Mouse (Mus musculus) left cerebral cortex, postnatal 36 days (tissue): ENCODE measurements around the gene Dtx3l. TPM values are rescaled to one million over a fixed set of nuclear protein-coding genes. Genes with fewer than 3 reads are reported as not detected.

Source experiments
- DNase-seq, 2 experiments: peaks; one replicate each; pipeline ENCODE4 v3.0.0; 2021 to 2022; ENCODE audit warnings: low spot score in 2 of 2, mixed read lengths in 1 of 2
- intact Hi-C: fragments of 180-260 bp; cut with DNase I; formaldehyde crosslinking; loops from one replicate; pipeline ENCODE4 v1.15.1; 2025
- total RNA-seq, 2 experiments: library from RNA; stranded (reverse); gene quantifications; 2 replicates each; pipeline ENCODE4 v1.2.3; 2021

Dtx3l gene
- total RNA-seq, 2 experiments from 2014 or later, result 3.9 to 4.2 TPM

DNA sequence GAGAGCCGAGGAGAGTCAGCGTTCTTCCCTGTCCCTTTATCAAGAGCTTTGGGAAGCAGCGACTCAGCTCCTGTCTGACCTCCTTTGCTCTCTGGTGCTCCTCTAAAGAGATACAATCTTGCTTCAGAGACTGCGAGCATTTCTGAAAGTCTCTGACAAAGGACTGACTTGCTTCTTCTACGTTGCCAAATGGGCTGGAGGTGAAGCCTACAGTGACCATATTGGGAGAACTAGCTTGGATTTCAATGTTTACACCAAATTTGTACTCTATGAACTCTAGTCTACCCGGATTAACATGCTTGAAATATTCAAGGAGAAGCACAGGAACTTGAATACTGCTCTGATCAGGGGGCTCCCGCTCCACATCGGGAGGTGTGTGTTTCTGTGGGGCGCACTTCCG is 5.8 kb downstream of the Dtx3l start:
- DNase-seq, result no peak
- intact Hi-C loops, result no loop called here

DNA sequence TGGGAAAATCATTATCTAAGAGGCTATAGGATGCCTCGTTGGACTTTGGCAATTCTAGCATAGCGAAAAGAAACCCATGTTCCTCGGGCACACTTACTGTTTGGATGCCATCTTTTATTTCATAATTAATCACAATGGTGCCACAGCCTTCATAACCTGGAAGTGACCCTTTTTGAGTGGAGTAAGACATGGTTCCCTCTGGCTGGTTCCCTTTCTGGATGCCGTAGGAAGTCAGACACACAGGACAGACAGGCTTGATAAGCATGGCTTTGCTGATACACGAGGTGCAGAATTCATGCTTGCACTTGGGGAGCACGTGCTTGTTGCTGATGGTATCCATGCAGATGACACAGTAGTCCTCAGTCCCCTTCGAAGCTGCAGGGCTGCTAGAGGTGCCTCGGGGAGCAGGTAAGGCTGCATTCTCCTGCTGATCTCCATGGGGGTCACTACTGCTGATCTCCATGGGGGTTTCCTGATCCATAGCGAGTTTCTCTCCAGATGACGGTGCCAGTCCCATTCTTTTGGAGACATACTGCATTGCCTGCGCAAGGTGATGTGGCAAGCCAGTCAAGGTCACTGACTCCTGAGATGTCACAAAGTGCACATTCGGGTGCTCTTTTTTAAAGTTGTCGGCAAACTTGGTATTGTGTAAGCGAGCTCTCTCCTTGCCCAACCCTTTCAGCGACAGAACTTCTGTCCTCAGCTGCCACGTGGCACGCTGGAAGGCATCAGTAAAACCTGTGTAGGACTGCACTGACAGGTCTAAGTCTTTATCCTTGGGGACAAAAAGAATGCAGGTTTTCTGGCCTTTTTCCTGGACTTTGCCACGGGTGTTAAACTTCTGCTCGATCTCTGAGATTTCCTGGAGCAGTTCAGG is 6.5 kb downstream of the Dtx3l start:
- intact Hi-C loops, result no loop called here
- no peak for DNase-seq

DNA sequence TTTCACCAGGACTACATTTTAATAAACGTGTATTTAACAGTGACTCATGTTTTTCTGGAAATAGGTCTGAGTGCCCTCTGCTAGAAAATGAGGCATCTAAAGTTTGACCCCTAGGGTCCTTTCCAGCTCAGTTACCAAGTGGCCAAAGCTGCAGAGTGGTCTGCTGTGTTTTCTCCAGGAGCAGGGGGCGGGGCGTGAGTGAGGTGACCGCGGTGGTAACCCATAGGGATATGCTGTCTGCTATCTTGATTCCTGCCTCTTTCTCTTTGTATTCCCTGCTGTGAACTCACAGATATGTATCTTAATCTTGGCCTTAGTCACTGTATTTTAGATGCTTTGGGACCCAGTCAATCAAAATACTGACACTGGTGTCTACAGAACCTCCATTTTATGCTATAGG is 14.6 kb downstream of the Dtx3l start:
- no peak for DNase-seq
- intact Hi-C loops, result no loop called here

DNA sequence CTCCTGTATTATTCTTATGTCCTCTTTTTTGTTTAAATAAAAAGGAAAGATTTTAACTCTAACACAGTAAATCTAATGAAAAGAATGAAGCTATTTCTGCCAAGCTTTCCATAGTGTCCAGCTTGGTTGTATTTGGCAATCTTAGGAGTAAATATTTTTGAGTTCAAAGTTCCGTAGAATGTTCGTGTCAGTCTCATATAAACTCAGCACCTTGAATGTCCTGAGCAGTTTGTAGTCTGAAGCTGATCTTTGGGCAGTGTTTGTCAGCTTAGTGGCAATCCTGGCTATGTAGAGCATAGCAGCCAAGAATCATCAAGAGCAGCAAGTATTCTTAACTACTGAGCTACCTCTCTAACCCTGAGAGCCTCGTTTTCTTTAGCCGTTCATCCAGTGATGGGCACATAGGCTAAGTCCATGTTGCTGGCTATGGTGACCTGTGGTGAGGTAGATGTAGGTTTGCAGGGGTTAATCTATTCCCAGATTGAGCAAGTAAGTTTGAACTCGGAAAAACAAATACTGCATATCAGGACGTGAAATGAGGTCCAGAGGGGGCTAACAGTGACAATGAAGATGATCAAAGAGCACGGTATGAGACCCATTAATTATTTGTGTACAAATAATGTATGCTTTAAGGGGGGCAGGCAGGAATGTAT is 15.3 kb downstream of the Dtx3l start:
- DNase-seq, result no peak
- intact Hi-C loops, result no loop called here

DNA sequence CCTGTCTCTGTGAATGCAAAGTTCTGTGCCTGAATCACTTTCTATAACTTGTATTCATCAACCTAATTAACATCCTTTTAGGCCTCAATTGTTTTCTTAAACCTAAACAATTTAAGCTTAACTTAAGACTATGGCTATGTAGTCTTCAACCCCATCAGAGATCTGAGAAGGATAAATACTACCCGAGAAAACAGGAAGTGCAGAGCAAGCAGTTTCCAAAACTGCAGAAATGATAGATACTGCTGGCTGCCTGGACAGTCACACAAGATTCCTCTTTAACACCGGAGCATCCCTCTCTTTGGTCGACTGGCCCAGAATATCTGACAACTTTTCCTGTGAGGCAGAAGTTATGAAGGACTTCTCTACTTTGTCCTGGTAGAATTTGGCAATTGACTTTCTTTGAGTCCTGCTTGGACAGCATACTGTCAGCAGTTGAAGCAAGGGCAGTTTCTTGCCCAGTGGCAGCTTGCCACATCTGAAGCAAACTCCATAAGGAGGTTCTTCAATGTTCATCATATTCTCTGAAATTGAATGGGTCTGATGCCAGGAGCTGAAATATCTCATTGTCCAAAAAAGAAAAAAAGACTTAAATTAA is 16.6 kb downstream of the Dtx3l start:
- intact Hi-C loops, result no loop called here

DNA sequence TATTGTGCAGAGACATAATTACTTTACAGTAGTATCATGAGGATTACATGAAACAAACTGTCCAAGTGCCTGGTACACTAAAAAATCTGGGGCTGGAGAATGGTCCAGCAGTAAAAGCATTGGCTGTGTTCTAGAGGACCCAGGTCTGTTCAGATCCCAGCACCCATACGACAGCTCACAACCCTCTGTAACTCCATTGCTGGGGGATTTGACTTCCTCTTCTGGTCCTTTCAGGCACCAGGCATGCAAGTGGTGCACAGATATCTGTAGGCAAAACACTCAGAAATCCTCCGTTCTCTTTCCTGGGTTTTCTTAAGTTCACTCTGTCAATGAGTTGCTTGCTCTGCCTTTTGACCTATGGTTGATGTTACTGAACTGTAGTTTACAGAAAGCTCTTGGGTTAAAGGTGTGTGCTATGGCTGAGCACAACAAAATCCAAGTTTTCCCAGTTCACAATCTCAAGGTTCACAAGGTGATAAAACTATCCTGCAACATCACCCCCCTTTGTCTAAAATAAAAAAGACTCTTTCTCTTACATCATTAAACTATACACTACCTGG is 17.2 kb downstream of the Dtx3l start:
- intact Hi-C loops, result no loop called here
- DNase-seq, result no peak

More for the DNA sequence above, 16.6 kb downstream of the Dtx3l start:
- no peak for DNase-seq

DNA sequence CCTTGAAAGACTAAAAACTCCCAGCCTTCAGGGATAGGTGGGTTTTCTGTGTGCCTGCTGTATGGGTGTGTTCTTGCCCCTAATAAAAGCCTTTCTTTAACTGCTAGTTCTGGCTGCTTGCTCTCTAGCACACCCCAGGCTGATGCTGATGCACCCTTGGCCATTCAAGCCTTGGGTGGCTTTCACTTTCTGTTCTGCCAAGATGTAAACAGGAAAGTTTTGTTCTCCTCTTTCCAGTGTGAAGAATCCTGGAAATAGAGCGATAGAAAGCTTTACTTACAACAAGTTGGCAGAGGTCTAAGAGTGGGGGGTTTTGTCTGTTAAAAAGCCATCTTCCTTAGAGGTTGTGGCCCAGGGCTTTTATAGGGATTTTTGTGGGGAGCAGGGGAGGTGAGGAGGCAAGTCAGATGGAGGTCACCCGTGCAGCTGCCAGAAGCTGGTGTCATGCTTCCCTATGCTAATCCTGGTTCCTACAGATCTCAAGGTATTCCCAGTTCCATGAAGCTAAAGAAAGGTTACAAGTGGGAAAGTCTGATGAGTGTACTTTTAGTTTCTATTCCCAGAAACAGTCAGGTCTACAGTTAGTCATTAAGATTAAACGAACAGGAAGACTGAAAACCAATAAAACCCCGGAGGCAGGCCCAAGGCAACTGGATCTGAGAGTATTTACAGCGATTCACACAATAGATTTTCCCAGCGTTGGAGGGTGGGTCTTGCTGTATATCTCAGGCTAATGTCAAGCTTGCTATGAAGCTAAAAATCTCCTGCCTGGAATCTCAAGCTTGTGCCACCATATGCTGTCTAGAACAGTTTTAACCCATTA is 20.0 kb downstream of the Dtx3l start:
- intact Hi-C loops, result no loop called here
- DNase-seq, result no peak

DNA sequence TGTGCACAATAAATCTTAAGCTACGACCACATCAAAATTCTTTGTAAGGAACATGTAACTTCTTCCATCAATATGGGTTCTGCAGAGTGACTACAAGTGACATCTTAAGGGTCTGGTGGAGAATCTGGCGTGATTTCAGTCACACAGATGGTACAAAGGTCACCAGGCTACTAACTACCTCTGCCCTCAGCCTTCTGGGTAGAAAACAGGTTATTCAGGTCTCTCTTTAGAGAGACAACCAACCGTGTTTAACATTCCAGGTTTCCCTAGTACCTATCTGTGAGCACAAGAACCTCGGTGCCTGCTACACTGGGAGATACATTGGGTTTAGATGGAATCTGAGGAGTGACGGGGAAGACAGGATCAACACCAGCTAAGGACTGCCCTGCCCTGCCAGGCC is 24.6 kb downstream of the Dtx3l start:
- intact Hi-C loops, result no loop called here
- no peak for DNase-seq

DNA sequence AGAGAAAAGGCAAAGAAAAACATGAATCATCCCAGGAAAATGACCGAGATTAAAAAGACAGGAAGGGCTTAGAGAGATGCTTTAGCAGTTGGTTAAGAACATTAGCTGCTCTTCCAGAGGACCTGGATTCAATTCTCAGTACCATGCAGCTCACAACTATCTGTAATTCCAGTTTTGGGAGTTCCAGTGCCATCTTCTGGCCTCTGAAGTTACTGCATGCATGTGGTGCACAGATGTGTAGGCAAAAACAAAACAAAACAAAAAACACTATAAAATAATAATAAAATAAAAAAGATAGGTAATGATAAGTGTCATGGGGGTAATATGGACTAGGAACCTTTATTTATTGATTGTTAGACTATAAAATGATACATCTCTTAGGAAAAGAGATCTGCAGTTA is 25.4 kb downstream of the Dtx3l start:
- intact Hi-C loops, result no loop called here
- no peak for DNase-seq

DNA sequence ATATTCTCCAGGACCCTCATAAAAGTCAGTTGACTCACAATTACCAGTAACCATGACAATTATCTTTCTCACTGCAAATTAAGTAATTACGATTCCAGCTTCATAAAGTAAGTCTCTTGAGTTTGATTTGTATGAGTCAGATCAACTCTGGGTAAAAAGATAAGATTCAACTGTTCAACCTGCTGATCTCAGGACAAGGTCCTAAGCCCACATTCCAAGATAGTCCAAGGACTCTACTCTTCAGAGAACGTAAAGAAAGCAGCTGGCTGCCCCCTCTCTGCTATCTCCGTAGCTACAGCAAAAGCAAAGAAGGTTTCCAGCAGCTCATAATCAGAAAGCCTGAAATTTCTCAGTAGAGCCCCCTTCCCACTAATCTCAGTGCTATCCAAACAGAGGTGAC is 27.5 kb downstream of the Dtx3l start:
- no peak for DNase-seq
- intact Hi-C loops, result no loop called here

DNA sequence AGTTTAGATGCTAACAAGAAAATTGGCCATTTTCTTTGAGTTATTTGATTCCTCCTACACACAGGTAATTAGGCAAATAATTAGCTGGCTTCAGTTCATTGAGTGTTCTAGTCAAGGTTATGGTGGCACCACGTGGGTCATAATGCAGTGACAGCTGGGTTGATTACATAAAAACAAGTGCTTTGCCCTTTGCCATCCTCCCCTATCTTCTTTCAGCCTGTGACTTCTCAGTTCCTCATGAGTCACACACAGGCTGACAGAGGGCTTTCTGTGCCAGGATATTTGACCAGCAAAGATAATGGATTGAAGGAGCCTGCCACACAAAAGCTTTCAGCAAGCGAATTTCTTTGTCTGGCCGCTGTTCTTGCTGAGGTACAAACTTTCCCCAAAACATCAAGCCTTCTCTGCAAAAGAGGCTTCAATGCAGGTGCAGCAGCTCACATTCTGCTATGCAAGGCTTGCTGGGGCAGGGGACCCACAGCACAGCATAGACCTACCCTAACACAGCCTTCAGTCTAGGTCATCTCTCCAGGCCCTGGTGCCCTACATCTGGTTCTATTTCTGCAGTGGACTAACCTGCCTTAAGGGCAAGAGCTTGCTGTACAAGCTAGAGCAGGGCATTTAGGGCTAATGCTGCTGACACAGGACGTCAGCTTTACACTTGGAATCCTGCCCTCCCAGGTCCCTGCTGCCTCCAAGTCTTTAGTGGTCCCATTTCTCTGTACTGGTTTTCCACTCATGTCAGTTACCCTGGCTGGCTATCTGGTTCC is 31.3 kb downstream of the Dtx3l start:
- no peak for DNase-seq
- intact Hi-C loops, result no loop called here

DNA sequence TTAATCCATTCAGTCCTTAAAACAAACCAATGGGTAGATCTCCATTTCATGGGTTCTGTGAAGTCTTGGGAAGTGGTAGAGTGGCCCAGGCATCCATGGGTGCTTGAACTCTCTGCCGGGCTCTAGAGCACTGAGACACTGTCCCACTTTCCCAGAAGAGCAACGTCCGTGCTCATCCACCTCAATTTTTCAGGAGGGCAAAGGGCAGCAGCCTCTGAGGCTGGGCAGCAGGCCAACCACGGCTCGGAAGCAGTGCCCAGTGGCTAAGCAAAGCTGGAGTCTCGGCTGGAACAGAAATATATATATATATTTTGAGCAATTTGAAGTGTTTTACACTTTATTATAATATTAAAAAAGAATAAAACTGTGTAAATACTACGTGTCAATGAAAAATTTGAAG is 32.1 kb downstream of the Dtx3l start:
- DNase-seq, result no peak
- intact Hi-C loops, result no loop called here

DNA sequence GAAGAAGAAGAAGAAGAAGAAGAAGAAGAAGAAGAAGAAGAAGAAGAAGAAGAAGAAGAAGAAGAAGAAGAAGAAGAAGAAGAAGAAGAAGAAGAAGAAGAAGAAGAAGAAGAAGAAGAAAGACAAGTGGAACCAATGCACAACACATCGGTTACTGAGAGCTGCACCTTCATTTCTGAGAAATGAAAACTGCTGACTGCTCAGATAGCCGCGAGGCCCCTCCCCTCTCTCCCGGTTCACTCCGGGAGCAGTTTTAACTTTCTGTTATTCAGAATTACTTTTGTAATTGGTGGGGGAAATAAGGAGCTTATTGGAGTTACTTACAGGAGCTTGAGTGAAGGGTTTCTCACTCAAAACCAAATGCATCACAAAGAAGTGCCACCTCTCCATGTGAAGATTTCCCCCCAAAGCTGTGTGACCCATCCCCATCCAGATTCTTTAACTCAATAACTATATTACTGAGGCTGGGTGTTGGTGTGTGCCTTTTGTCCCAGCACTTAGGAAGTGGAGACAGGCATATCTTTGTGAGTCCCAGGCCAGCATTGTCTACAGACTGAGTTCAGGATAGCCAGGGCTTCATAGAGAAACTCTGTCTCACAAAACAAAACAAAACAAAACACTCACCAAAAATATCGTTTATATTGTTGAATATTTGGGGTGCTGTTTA is 33.0 kb downstream of the Dtx3l start:
- no peak for DNase-seq
- intact Hi-C loops, result no loop called here

DNA sequence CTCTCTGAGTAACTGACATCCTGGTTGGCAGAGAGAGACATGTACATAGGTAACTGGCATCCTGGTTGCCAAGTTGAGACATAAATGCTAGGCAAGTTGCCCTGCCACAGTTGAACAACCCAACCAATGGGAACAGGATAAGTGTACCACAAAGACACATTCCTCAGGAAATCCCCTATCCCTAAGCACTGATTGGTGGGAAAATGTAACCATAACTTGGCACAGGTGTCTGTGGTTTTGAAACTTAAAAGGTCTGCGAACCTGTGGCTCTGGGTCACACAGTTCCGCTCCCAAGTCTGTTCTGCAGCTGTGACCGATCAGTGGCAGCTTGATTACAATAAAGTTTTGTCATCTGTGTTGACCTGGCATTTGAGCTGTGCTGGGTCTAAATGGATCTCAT is 33.6 kb downstream of the Dtx3l start:
- intact Hi-C loops, result no loop called here
- no peak for DNase-seq

DNA sequence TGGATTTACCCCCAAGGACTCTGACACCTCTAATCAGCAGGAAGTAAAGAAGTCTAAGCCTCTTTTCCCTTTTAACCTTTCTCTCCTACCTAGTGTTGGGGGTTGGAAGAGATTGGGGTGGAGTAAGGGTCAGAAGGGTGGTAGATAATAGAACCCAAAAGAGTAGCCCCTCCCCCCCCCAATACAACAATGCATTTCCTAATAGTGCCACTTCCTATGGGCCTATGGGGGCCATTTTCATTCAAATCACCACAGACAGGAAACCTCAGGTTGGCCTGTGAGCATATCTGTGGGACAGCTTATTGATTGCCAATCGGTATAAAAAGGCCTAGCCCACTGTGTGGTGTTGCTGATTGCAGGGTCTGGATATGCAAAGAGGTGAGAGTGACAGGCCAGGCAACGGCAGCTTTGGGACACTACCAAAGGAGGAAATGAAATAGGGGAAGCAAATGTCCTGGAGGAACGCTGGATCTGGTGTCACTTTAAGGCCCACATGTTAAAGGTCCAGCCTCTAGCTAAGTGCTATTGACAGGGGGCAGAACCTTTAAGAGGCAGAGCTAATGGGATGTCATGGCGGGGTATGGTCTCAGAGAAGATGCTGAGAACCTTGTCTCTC is 34.7 kb downstream of the Dtx3l start:
- intact Hi-C loops, result no loop called here
- no peak for DNase-seq

DNA sequence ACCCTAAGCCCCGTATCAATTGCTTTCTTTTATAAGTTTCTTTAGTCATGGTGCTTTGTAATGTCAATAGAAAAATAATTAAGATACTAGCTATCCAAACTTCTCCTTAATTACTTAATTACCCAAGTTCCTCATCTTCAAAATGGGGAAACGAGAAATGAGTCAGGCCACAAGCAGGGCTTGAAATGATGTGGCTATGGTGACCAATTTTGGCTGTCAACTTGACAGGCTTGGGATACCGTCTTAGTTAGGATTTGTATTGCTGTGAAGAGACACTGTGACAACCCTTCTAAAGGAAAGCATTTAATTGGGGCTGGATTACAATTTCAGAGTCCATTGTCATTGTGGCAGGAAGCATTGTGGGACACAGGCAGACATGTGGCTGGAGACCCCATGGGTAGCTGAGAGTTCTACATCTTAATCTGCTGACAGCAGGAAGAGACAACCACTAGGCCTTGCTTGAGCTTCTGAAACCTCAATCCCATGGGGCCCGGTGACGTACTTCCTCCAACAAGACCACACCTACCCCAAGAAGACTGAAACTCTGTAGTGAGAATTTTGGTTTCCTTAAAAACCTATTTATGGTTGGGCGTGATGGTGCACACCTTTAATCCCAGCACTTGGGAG is 35.8 kb downstream of the Dtx3l start:
- intact Hi-C loops, result no loop called here

DNA sequence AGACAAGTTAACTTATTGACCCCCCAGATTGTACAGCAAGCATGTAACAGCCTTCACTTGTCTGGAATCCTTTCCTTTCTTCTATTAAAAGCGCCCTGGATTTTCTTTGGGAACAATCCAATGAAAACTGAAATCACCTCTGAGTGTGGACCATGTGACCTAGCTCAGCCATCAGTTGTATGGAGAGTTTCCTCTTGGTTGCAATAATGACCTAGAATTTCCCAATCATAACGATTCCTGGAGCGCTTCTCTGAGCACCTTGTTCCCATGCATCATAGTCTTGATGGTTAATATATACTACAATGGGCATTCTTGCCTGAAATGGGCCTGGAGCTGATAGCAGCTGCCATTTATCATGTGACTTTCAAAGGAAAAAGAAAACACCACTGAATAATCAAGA is 38.4 kb downstream of the Dtx3l start:
- intact Hi-C loops, result no loop called here
- no peak for DNase-seq

More for the DNA sequence above, 35.8 kb downstream of the Dtx3l start:
- no peak for DNase-seq

DNA sequence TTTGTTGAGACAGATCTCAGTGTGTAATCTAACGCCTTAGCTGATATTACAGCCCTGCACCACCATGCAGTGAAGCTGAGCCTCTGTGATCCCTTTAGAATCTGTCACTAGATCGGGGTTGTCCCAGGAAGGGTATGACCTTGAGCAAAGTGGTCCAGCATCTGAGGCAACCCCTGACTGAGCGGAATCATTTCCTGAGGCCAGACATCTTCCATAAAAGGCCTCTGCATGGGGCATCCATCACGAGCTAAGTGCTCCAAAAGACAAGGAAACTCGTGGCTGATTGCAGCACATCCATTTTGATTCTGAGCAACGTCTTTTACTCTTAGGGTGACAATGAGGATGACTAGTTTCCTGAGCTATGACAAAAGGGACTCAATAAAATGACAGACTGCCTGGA is 44.0 kb downstream of the Dtx3l start:
- DNase-seq, result no peak
- intact Hi-C loops, result no loop called here
